Mouse (Mus musculus) myocyte (in vitro differentiated cells): Measurements from ENCODE around the gene Mlf2.

Experiments used
- POLR2A ChIP-seq: IDR thresholded peaks from one replicate; pipeline ENCODE4 v1.6.1; 2011; ENCODE audit warnings: low read depth, mild to moderate bottlenecking, control low read depth, moderate library complexity; ENCODE audit not compliant: insufficient read length
- POLR2AphosphoS2 ChIP-seq: IDR thresholded peaks from one replicate; pipeline ENCODE4 v1.6.1; 2011; ENCODE audit warnings: low read depth, control low read depth; ENCODE audit not compliant: insufficient read length
- REST ChIP-seq: IDR thresholded peaks from one replicate; pipeline ENCODE4 v1.6.1; 2011; ENCODE audit warnings: mild to moderate bottlenecking, control low read depth, moderate library complexity; ENCODE audit not compliant: insufficient read depth, insufficient read length
- SRF ChIP-seq: IDR thresholded peaks from one replicate; pipeline ENCODE4 v1.6.1; 2011; ENCODE audit warnings: low read depth; ENCODE audit not compliant: control insufficient read depth, insufficient read length
- TCF12 ChIP-seq: IDR thresholded peaks from one replicate; pipeline ENCODE4 v1.6.1; 2011; ENCODE audit warnings: mild to moderate bottlenecking, control low read depth; ENCODE audit not compliant: poor library complexity, insufficient read depth, severe bottlenecking
- TCF3 ChIP-seq: IDR thresholded peaks from one replicate; pipeline ENCODE4 v1.6.1; 2011; ENCODE audit warnings: low read depth, control low read depth; ENCODE audit not compliant: insufficient read length
- USF1 ChIP-seq: IDR thresholded peaks from one replicate; pipeline ENCODE4 v1.6.1; 2011; ENCODE audit warnings: low read depth, mild to moderate bottlenecking, control low read depth, moderate library complexity

GRCm38 (mm10) chr6:124937493-124937892 is 6.3 kb downstream of the Mlf2 start:
- TF ChIP-seq TCF12 (no peak), SRF (no peak), POLR2AphosphoS2 (no peak), POLR2A (no peak), USF1 (no peak), TCF3 (no peak), REST (no peak)
